Mouse (Mus musculus): ENCODE results near the gene Ell2. TPM values are rescaled to one million over a fixed set of nuclear protein-coding genes. Genes with fewer than 3 reads are reported as not detected.

The Ell2 gene
- polyA plus RNA-seq, 1 experiment from 2014 or later, result 12.5 TPM

GRCm38 (mm10) chr13:75760859-75761548 lies 54.4 kb downstream of the Ell2 start:
- Histone ChIP-seq H3K36me3 (0 out of 2 replicates have a peak, but pooled peaks cover 3% of the 10 kb centered on the region), H3K9me3 (no peaks in the 10 kb centered on the region), H3K27ac (no peak overlapping the region), H3K4me1 (no peaks in the 10 kb centered on the region), H3K4me3 (no peak overlapping the region), H3K27me3 (ENCODE audit: insufficient read depth, poor library complexity, severe bottlenecking) (no peaks in the 10 kb centered on the region)
- no peak for DNase-seq (ENCODE audit: low spot score)
- WGBS, result 93% methylated on average over 4 of the region's 4 CpGs

GRCm38 (mm10) chr13:75762759-75763158 lies 56.2 kb downstream of the Ell2 start:
- Histone ChIP-seq H3K4me3 (no peak overlapping the region), H3K27ac (no peak overlapping the region), H3K36me3 (0 out of 2 replicates have a peak, but pooled peaks cover 3% of the 10 kb centered on the region), H3K4me1 (no peaks in the 10 kb centered on the region), H3K27me3 (ENCODE audit: insufficient read depth, poor library complexity, severe bottlenecking) (no peaks in the 10 kb centered on the region), H3K9me3 (no peaks in the 10 kb centered on the region)
- WGBS, result 82% methylated on average over 4 of the region's 4 CpGs
- DNase-seq (ENCODE audit: low spot score), result no peak

- Histone ChIP-seq H3K9me3 (no peaks in the 10 kb centered on the region), H3K4me1 (no peaks in the 10 kb centered on the region), H3K27ac (no peak overlapping the region), H3K36me3 (0 out of 2 replicates have a peak, but pooled peaks cover 3% of the 10 kb centered on the region), H3K4me3 (no peak overlapping the region), H3K27me3 (ENCODE audit: insufficient read depth, poor library complexity, severe bottlenecking) (no peaks in the 10 kb centered on the region)
- 61% methylated on average over 3 of the region's 3 CpGs for WGBS
- DNase-seq (ENCODE audit: low spot score), result no peak
Measured at GRCm38 (mm10) chr13:75763280-75763679, 56.7 kb downstream of the Ell2 start.

GRCm38 (mm10) chr13:75765742-75766141 lies 59.2 kb downstream of the Ell2 start:
- no peaks in the 10 kb centered on the region for H3K27me3 ChIP-seq (ENCODE audit: insufficient read depth, poor library complexity, severe bottlenecking)
- H3K27ac ChIP-seq, result no peak overlapping the region
- no peaks in the 10 kb centered on the region for H3K4me1 ChIP-seq
- 0 out of 2 replicates have a peak, but pooled peaks cover 3% of the 10 kb centered on the region for H3K36me3 ChIP-seq
- H3K4me3 ChIP-seq, result no peak overlapping the region
- no peaks in the 10 kb centered on the region for H3K9me3 ChIP-seq
- DNase-seq (ENCODE audit: low spot score), result no peak
- WGBS, result 78% methylated on average over 1 of the region's 1 CpGs

GRCm38 (mm10) chr13:75766238-75766637 lies 59.7 kb downstream of the Ell2 start:
- no peaks in the 10 kb centered on the region for H3K4me1 ChIP-seq
- H3K4me3 ChIP-seq, result no peak overlapping the region
- no peaks in the 10 kb centered on the region for H3K9me3 ChIP-seq
- 71% methylated on average over 5 of the region's 5 CpGs for WGBS
- H3K27ac ChIP-seq, result no peak overlapping the region
- 0 out of 2 replicates have a peak, but pooled peaks cover 3% of the 10 kb centered on the region for H3K36me3 ChIP-seq
- no peaks in the 10 kb centered on the region for H3K27me3 ChIP-seq (ENCODE audit: insufficient read depth, poor library complexity, severe bottlenecking)
- no peak for DNase-seq (ENCODE audit: low spot score)

- DNase-seq (ENCODE audit: low spot score), result no peak
- Histone ChIP-seq H3K36me3 (0 out of 2 replicates have a peak, but pooled peaks cover 3% of the 10 kb centered on the region), H3K9me3 (no peaks in the 10 kb centered on the region), H3K4me3 (no peak overlapping the region), H3K27ac (no peak overlapping the region), H3K4me1 (no peaks in the 10 kb centered on the region), H3K27me3 (ENCODE audit: insufficient read depth, poor library complexity, severe bottlenecking) (no peaks in the 10 kb centered on the region)
- 83% methylated on average over 2 of the region's 2 CpGs for WGBS
Measured at GRCm38 (mm10) chr13:75766967-75767366, 60.4 kb downstream of the Ell2 start.

- no peak overlapping the region for H3K27ac ChIP-seq
- H3K4me3 ChIP-seq, result no peak overlapping the region
- H3K4me1 ChIP-seq, result no peaks in the 10 kb centered on the region
- H3K27me3 ChIP-seq (ENCODE audit: insufficient read depth, poor library complexity, severe bottlenecking), result no peaks in the 10 kb centered on the region
- H3K9me3 ChIP-seq, result no peaks in the 10 kb centered on the region
- H3K36me3 ChIP-seq, result no peaks in the 10 kb centered on the region
- no peak for DNase-seq (ENCODE audit: low spot score)
- WGBS, result 92% methylated on average over 2 of the region's 2 CpGs
Measured at GRCm38 (mm10) chr13:75770744-75771143, 64.2 kb downstream of the Ell2 start.

GRCm38 (mm10) chr13:75771404-75771803 lies 64.8 kb downstream of the Ell2 start:
- no peak overlapping the region for H3K4me3 ChIP-seq
- H3K9me3 ChIP-seq, result no peaks in the 10 kb centered on the region
- no peaks in the 10 kb centered on the region for H3K36me3 ChIP-seq
- no peaks in the 10 kb centered on the region for H3K27me3 ChIP-seq (ENCODE audit: insufficient read depth, poor library complexity, severe bottlenecking)
- no peak overlapping the region for H3K27ac ChIP-seq
- WGBS, result 80% methylated on average over 4 of the region's 4 CpGs
- no peak for DNase-seq (ENCODE audit: low spot score)
- H3K4me1 ChIP-seq, result no peaks in the 10 kb centered on the region

GRCm38 (mm10) chr13:75771984-75772730 lies 65.6 kb downstream of the Ell2 start:
- H3K27me3 ChIP-seq (ENCODE audit: insufficient read depth, poor library complexity, severe bottlenecking), result no peaks in the 10 kb centered on the region
- no peaks in the 10 kb centered on the region for H3K36me3 ChIP-seq
- H3K9me3 ChIP-seq, result no peaks in the 10 kb centered on the region
- 86% methylated on average over 3 of the region's 3 CpGs for WGBS
- no peaks in the 10 kb centered on the region for H3K4me1 ChIP-seq
- no peak overlapping the region for H3K27ac ChIP-seq
- no peak overlapping the region for H3K4me3 ChIP-seq
- DNase-seq (ENCODE audit: low spot score), result no peak

GRCm38 (mm10) chr13:75775961-75776360 lies 69.4 kb downstream of the Ell2 start:
- Histone ChIP-seq H3K27ac (no peak overlapping the region), H3K27me3 (ENCODE audit: insufficient read depth, poor library complexity, severe bottlenecking) (no peaks in the 10 kb centered on the region), H3K9me3 (no peaks in the 10 kb centered on the region), H3K4me3 (no peak overlapping the region), H3K4me1 (no peaks in the 10 kb centered on the region), H3K36me3 (no peaks in the 10 kb centered on the region)
- no peak for DNase-seq (ENCODE audit: low spot score)

GRCm38 (mm10) chr13:75776692-75777091 lies 70.1 kb downstream of the Ell2 start:
- H3K9me3 ChIP-seq, result no peaks in the 10 kb centered on the region
- DNase-seq (ENCODE audit: low spot score), result no peak
- no peaks in the 10 kb centered on the region for H3K27me3 ChIP-seq (ENCODE audit: insufficient read depth, poor library complexity, severe bottlenecking)
- H3K27ac ChIP-seq, result no peak overlapping the region
- no peak overlapping the region for H3K4me3 ChIP-seq
- H3K36me3 ChIP-seq, result no peaks in the 10 kb centered on the region
- H3K4me1 ChIP-seq, result no peaks in the 10 kb centered on the region
- WGBS, result 78% methylated on average over 1 of the region's 1 CpGs

- Histone ChIP-seq H3K36me3 (no peaks in the 10 kb centered on the region), H3K4me3 (no peak overlapping the region), H3K27me3 (ENCODE audit: insufficient read depth, poor library complexity, severe bottlenecking) (no peaks in the 10 kb centered on the region), H3K27ac (no peak overlapping the region), H3K4me1 (no peaks in the 10 kb centered on the region), H3K9me3 (no peaks in the 10 kb centered on the region)
- whole genome bisulfite sequencing, result 84% methylated on average over 6 of the region's 6 CpGs
- DNase-seq (ENCODE audit: low spot score), result no peak
Measured at GRCm38 (mm10) chr13:75778156-75778555, 71.6 kb downstream of the Ell2 start.

- Histone ChIP-seq H3K4me1 (no peaks in the 10 kb centered on the region), H3K4me3 (no peak overlapping the region), H3K9me3 (no peaks in the 10 kb centered on the region), H3K36me3 (no peaks in the 10 kb centered on the region), H3K27me3 (ENCODE audit: insufficient read depth, poor library complexity, severe bottlenecking) (no peaks in the 10 kb centered on the region), H3K27ac (no peak overlapping the region)
- 92% methylated on average over 2 of the region's 2 CpGs for WGBS
- DNase-seq (ENCODE audit: low spot score), result no peak
Measured at GRCm38 (mm10) chr13:75779169-75779568, 72.6 kb downstream of the Ell2 start.

Data from heart, embryonic 10.5 days (tissue).